Mouse (Mus musculus) hindbrain, embryonic 10.5 days (tissue): ENCODE results near the gene E130311K13Rik. TPM values are rescaled to one million over a fixed set of nuclear protein-coding genes. Genes with fewer than 3 reads are reported as not detected.

Experiments
- DNase-seq: peaks from one replicate; pipeline ENCODE4 v3.0.0-alpha.2; 2017; ENCODE audit warnings: low spot score
- H3K27ac ChIP-seq: fragments of 300-500 bp; sonication (generic); 2 replicates; pipeline ENCODE4 v1.5.1; 2016; ENCODE audit warnings: mild to moderate bottlenecking, moderate library complexity
- H3K27me3 ChIP-seq: fragments of 300-500 bp; sonication (generic); 2 replicates; pipeline ENCODE4 v1.6.1; 2016; ENCODE audit warnings: mild to moderate bottlenecking; ENCODE audit not compliant: poor library complexity, insufficient read depth, severe bottlenecking
- H3K36me3 ChIP-seq: fragments of 300-500 bp; sonication (generic); 2 replicates; pipeline ENCODE4 v1.6.1; 2016; ENCODE audit warnings: mild to moderate bottlenecking, moderate library complexity
- H3K4me1 ChIP-seq: fragments of 300-500 bp; sonication (generic); replicated peaks from 2 replicates; pipeline ENCODE4 v1.6.1; 2016; ENCODE audit warnings: mild to moderate bottlenecking
- H3K4me3 ChIP-seq: fragments of 300-500 bp; sonication (generic); 2 replicates; pipeline ENCODE4 v1.5.1; 2016; ENCODE audit warnings: mild to moderate bottlenecking, moderate library complexity
- H3K9me3 ChIP-seq: fragments of 300-500 bp; sonication (generic); 2 replicates; pipeline ENCODE4 v1.6.1; 2016; ENCODE audit warnings: mild to moderate bottlenecking, moderate library complexity
- WGBS: fragments of 180-500 bp; shearing (Covaris S2); methylation state at CpG from one replicate; pipeline ENCODE4 v1.1.7; 2016; 5-methylcytosine and 5-hydroxymethylcytosine counted together
- polyA plus RNA-seq: library from polyadenylated mRNA; unstranded; fragments of >200 nt; fragmentation: Nextera tagmentation; extraction: Ambion mirVana; gene quantifications from 2 replicates; pipeline ENCODE4 v1.2.1, GENCODE M21; 2016

E130311K13Rik gene
- polyA plus RNA-seq = 2.8 and 3.2 TPM in 2 replicates

DNA sequence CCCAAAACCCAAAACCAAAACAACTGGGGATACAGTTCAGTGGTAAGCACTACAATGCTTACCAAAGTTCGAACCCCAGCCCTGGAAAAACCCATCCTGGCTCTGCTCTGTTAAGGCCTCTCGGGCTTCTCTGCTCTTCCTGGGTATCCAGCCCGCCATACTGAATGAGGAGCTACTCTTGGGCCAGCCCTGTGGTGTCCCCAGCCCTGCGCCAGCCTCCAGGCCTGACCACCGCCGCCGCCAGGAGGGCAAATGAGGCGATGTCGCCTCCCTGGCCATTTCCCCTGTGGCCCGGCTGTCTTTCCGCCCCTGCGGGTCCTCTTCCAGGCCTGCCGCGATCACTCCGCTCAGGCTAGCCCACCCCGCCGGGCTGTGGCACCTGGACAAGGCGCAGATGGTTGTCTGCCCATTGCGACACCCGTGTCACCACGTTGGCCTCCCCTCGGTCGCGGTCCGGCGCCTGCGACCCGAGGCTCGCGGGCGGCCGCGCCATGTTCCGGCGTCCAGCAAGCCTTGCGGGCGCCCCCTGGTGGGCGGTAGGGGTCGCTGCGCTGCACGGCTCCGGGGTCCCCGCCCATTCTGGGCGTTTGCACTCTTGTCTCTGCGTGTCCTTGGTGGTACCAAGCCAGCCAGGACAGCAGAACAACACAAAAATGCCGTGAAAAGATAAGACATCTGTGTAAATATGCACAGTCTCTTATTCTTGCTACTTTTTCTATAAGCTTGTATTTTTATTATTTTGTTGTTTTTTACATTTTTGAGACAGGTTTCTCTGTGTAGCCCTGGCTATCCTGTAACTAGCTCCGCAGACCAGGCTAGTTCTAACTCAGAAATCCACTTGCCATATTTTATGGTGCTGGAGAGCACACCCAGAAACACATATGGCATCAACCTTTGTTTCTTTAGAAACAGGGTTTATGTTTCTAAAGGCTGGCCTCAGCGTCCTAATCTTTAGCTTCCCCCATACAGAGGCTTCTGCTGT, at the start of gene E130311K13Rik:
Gene E130311K13Rik, minus strand, starts transcription at position 595 of the 982 bp plus-strand sequence.
- 5% methylated on average over 48 of the region's 48 CpGs for WGBS
- Histone ChIP-seq H3K36me3 (no peaks in the 10 kb centered on the region), H3K27me3 (no peaks in the 10 kb centered on the region), H3K27ac (peak within 1 kb of the TSS; percentile 99), H3K9me3 (no peaks in the 10 kb centered on the region), H3K4me1 (peaks cover 4% of the 10 kb centered on the region; the same call in 1 of the 2 replicates), H3K4me3 (peak within 1 kb of the TSS; percentile 71)
- DNase-seq = peak; percentile 89

- H3K4me1 ChIP-seq = peaks cover 23% of the 10 kb centered on the region
- H3K27me3 ChIP-seq = no peaks in the 10 kb centered on the region
- H3K4me3 ChIP-seq = peak overlapping the region; percentile 73
- no peak for DNase-seq
- no peaks in the 10 kb centered on the region for H3K9me3 ChIP-seq
- H3K27ac ChIP-seq = no peak overlapping the region
- H3K36me3 ChIP-seq = peaks cover 34% of the 10 kb centered on the region
- 73% methylated on average over 4 of the region's 4 CpGs for WGBS
These were observed 48.6 kb upstream of the E130311K13Rik start for GRCm38 (mm10) chr3:63977895-63978294.

DNA sequence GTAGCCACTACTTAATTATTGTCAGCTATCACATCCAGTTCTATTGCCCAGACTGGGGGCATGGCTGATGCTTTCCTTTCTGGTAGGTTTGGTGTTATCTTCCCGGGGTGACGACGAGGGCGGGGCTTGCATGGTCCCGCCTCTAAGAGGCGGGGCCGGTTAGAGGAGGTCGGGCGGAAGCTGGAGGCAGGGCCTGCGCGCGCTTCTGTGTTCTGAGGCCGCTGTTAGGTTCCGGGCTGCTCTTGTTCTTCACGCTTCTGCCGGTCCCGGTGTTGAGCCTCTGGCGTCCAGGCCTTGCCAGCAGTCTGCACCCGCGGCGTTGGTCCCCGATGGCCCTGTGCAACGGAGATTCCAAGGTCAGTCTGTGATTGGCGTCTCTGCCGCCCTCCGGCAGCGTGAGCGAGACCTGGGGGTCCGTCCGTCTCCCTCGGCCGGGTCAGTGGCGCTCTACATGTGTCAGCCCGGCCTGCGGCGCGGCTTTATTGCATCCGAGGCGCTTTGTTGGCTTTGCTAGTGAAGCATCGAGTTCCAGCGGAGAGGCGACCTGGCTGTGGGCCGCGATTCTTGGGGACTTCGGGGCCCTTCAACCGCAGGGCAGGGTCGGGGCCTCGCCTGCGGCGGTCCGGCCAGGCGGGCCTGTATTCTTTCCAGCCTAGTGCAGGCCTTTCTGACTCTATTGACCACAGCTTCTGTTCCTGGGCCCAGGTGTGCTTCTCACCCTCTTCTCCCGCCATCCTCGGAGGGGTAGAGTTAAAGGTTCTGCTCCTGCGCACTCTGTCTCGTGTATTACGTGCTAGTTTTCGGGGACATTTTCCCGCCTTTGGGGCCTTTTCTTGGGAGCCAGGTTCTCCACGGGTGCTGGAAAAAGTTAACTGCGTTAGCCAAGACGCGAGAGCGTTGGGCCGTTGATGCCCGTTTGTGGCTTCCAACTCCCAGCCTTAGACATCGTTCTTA, 47.0 kb upstream of the E130311K13Rik start, which contains the start of gene Gmps:
Gene Gmps, plus strand, starts transcription at position 152 of the 954 bp plus-strand sequence.
- peaks cover 23% of the 10 kb centered on the region for H3K4me1 ChIP-seq
- WGBS = under 1% methylated on average over 67 of the region's 67 CpGs
- peak; percentile 93 for DNase-seq
- peak within 1 kb of the TSS; percentile 97 for H3K27ac ChIP-seq
- H3K4me3 ChIP-seq = peak within 1 kb of the TSS; percentile 73
- H3K9me3 ChIP-seq = no peaks in the 10 kb centered on the region
- no peaks in the 10 kb centered on the region for H3K27me3 ChIP-seq
- H3K36me3 ChIP-seq = peaks cover 19% of the 10 kb centered on the region

DNA sequence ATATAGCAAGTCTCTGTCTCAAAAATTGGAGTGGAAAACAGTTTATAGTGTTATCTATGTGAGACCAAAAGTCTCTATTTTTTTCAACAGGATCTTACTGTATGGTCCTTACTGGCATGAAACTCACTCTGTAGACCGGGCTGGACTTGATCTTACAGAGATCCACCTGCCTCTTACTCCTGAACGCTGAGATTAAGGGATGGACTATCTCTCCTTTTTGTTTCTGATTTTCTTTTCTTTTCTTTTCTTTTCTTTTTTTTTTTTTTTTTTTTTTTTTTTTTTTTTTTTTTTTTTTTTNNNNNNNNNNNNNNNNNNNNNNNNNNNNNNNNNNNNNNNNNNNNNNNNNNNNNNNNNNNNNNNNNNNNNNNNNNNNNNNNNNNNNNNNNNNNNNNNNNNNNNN, 36.7 kb upstream of the E130311K13Rik start:
- whole genome bisulfite sequencing = 75% methylated on average over 2 of the region's 2 CpGs
- H3K4me3 ChIP-seq = no peak overlapping the region
- H3K4me1 ChIP-seq = peaks cover 32% of the 10 kb centered on the region
- H3K36me3 ChIP-seq = no peaks in the 10 kb centered on the region
- H3K27me3 ChIP-seq = peaks cover 7% of the 10 kb centered on the region
- H3K27ac ChIP-seq = no peak overlapping the region
- H3K9me3 ChIP-seq = no peaks in the 10 kb centered on the region
- no peak for DNase-seq

- peaks cover 33% of the 10 kb centered on the region for H3K4me1 ChIP-seq
- WGBS = 83% methylated on average over 6 of the region's 6 CpGs
- H3K4me3 ChIP-seq = peak overlapping the region; percentile 91
- no peak for DNase-seq
- H3K9me3 ChIP-seq = no peaks in the 10 kb centered on the region
- peaks cover 7% of the 10 kb centered on the region for H3K27me3 ChIP-seq
- H3K36me3 ChIP-seq = no peaks in the 10 kb centered on the region
- peak overlapping the region; percentile 91 for H3K27ac ChIP-seq
These were observed 35.6 kb upstream of the E130311K13Rik start for GRCm38 (mm10) chr3:63964922-63965249.

DNA sequence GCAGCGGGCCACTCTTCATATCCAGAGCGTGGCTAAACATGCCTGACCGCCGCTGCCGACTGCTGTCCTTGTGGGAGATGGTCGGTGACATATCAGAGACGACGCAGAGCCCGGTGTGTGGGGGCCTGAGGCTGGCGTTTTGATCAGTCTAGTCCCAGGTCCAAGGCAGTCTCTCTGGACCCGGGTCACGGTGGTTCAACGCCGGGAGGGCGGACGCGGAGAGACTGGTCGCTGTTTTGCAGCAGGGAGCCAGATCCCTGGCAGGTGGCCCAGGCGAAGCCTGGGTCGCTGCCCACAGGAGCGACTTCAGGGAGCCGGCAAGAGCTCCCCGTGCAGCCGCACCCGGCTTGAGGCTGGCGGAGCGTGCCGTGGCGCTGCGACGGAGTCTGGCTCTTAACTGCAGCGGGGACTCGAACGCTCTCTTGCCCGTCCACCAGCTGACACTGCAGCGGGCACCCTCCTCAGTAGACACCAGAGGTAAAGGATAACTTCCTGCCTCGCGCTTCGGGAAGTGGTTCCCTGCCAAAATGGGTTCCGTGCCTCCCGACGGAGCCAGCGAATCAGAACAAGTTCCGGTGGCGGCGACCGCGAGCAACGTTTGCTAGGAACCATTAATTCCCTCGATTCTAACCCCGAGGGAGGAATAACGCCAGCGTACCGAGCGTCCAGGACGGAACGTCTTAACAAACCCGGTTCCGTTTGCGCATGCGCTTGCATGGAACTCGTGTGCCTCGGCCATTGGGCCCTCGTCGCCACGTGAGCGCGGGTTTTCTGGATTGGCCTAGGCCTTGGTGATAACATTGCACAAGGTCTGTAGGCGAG, 35.0 kb upstream of the E130311K13Rik start, which contains the start of gene Slc33a1:
Gene Slc33a1, minus strand, starts transcription at position 669 of the 822 bp plus-strand sequence.
- no peaks in the 10 kb centered on the region for H3K36me3 ChIP-seq
- H3K27ac ChIP-seq = peak within 1 kb of the TSS; percentile 91
- under 1% methylated on average over 69 of the region's 69 CpGs for WGBS
- peak within 1 kb of the TSS; percentile 91 for H3K4me3 ChIP-seq
- peaks cover 33% of the 10 kb centered on the region for H3K4me1 ChIP-seq
- H3K9me3 ChIP-seq = no peaks in the 10 kb centered on the region
- DNase-seq = peak; percentile 99
- peaks cover 7% of the 10 kb centered on the region for H3K27me3 ChIP-seq

- peak; percentile 3 for DNase-seq
- WGBS = 11% methylated on average over 25 of the region's 25 CpGs
These were observed 34.3 kb upstream of the E130311K13Rik start for GRCm38 (mm10) chr3:63963421-63964099.

GRCm38 (mm10) chr3:63949837-63950236, 20.6 kb upstream of the E130311K13Rik start:
- Histone ChIP-seq H3K4me1 (no peaks in the 10 kb centered on the region), H3K9me3 (no peaks in the 10 kb centered on the region), H3K27ac (no peak overlapping the region), H3K4me3 (no peak overlapping the region), H3K36me3 (peaks cover 6% of the 10 kb centered on the region; the same call in 1 of the 2 replicates), H3K27me3 (no peaks in the 10 kb centered on the region)
- DNase-seq = no peak
- whole genome bisulfite sequencing = 86% methylated on average over 3 of the region's 3 CpGs

More at GRCm38 (mm10) chr3:63963421-63964099, 34.3 kb upstream of the E130311K13Rik start:
- peak overlapping the region; percentile 91 for H3K4me3 ChIP-seq
- H3K27ac ChIP-seq = peak overlapping the region; percentile 91
- H3K27me3 ChIP-seq = peaks cover 7% of the 10 kb centered on the region
- no peaks in the 10 kb centered on the region for H3K9me3 ChIP-seq
- no peaks in the 10 kb centered on the region for H3K36me3 ChIP-seq
- H3K4me1 ChIP-seq = peaks cover 33% of the 10 kb centered on the region

GRCm38 (mm10) chr3:63941204-63941850, 12.1 kb upstream of the E130311K13Rik start:
- Histone ChIP-seq H3K27me3 (no peaks in the 10 kb centered on the region), H3K9me3 (no peaks in the 10 kb centered on the region), H3K4me3 (no peak overlapping the region), H3K27ac (no peak overlapping the region), H3K4me1 (no peaks in the 10 kb centered on the region), H3K36me3 (peaks cover 19% of the 10 kb centered on the region)
- WGBS = 86% methylated on average over 2 of the region's 2 CpGs
- no peak for DNase-seq

- no peak overlapping the region for H3K27ac ChIP-seq
- H3K4me3 ChIP-seq = no peak overlapping the region
- WGBS = 92% methylated on average over 2 of the region's 2 CpGs
- no peaks in the 10 kb centered on the region for H3K9me3 ChIP-seq
- DNase-seq = no peak
- no peaks in the 10 kb centered on the region for H3K27me3 ChIP-seq
- peaks cover 11% of the 10 kb centered on the region for H3K36me3 ChIP-seq
- no peaks in the 10 kb centered on the region for H3K4me1 ChIP-seq
These were observed 9.7 kb upstream of the E130311K13Rik start for GRCm38 (mm10) chr3:63938928-63939327.

- Histone ChIP-seq H3K36me3 (no peaks in the 10 kb centered on the region), H3K27ac (no peak overlapping the region), H3K4me3 (no peak overlapping the region), H3K27me3 (no peaks in the 10 kb centered on the region), H3K4me1 (no peaks in the 10 kb centered on the region), H3K9me3 (no peaks in the 10 kb centered on the region)
- DNase-seq = peak; percentile 35
- WGBS = 59% methylated on average over 3 of the region's 3 CpGs
These were observed 9.6 kb downstream of the E130311K13Rik start for GRCm38 (mm10) chr3:63919634-63920033.
